ENCODE assay signal across 13 mouse cellular contexts in genomic region chr6:99282866-99283657, GRCm38 (mm10).
DNase-seq lines count a peak whose midpoint lies in the region; ATAC-seq and TF ChIP-seq lines count a peak whose summit lies in the region.
"Had no signal": no experiment of that assay in that cellular context is flagged by ENCODE, and none has a peak within 500 bp of the region (broad histone marks: within the 10 kb centered on the region; RNA-seq: fewer than 3 reads in every experiment).

No protein-coding gene starts in this region.

- TF ChIP-seq CTCF in gastrocnemius, adult 2 months (IDR thresholded peaks at IDR 0.05) = no peak

- 0 out of 2 replicates have a peak, but pooled peaks have one; percentile 19 for ATAC-seq in hindbrain, embryonic 11.5 days (ENCODE audit: low FRiP score)
- ATAC-seq in hindbrain, embryonic 12.5 days (ENCODE audit: low FRiP score) = no peak
- peak; percentile 52 for ATAC-seq in activated CD4-positive, CD25-positive, alpha-beta regulatory T cell, adult 4 months
- ATAC-seq in liver, embryonic 15.5 days (ENCODE audit: insufficient read depth) = peak; percentile 51; the same call in 1 of the 2 replicates
- ATAC-seq in intestine, embryonic 16.5 days = no peak

- H3K4me2 ChIP-seq in hindbrain, embryonic 11.5 days (replicated peaks; ENCODE audit: low read depth, low read length) = no peak overlapping the region
- H3K4me2 ChIP-seq in hindbrain, embryonic 12.5 days (replicated peaks) = no peak overlapping the region
- peak overlapping the region; percentile 18; the same call in 1 of the 2 replicates for H3K4me2 ChIP-seq in liver, embryonic 15.5 days
- H3K4me2 ChIP-seq in intestine, embryonic 16.5 days (ENCODE audit: low read depth, low read length) = no peak overlapping the region
- H3K4me2 ChIP-seq: heart, embryonic 13.5 days; neural tube, embryonic 13.5 days had no signal

- H3K9me3 ChIP-seq in hindbrain, embryonic 11.5 days (ENCODE audit: control insufficient read depth, low read length) = no peaks in the 10 kb centered on the region
- H3K9me3 ChIP-seq in hindbrain, embryonic 12.5 days (replicated peaks) = no peaks in the 10 kb centered on the region
- no peaks in the 10 kb centered on the region for H3K9me3 ChIP-seq in liver, embryonic 15.5 days (replicated peaks)
- H3K9me3 ChIP-seq in intestine, embryonic 16.5 days (ENCODE audit: control insufficient read depth, low read length) = no peaks in the 10 kb centered on the region
- H3K9me3 ChIP-seq: heart, embryonic 13.5 days; neural tube, embryonic 13.5 days had no signal

- no peaks in the 10 kb centered on the region for H3K27me3 ChIP-seq in hindbrain, embryonic 11.5 days (ENCODE audit: control insufficient read depth, insufficient read depth, low read length)
- no peaks in the 10 kb centered on the region for H3K27me3 ChIP-seq in hindbrain, embryonic 12.5 days
- H3K27me3 ChIP-seq in liver, embryonic 15.5 days = no peaks in the 10 kb centered on the region
- no peaks in the 10 kb centered on the region for H3K27me3 ChIP-seq in intestine, embryonic 16.5 days (replicated peaks; ENCODE audit: control insufficient read depth, insufficient read depth, low read length)
- H3K27me3 ChIP-seq: heart, embryonic 13.5 days; neural tube, embryonic 13.5 days had no signal

- WGBS in hindbrain, embryonic 11.5 days = 47% methylated on average over 15 of the region's 15 CpGs
- WGBS in hindbrain, embryonic 12.5 days = 45% methylated on average over 15 of the region's 15 CpGs
- 26% methylated on average over 15 of the region's 15 CpGs for WGBS in liver, embryonic 15.5 days (ENCODE audit: insufficient replicate concordance)
- WGBS in intestine, embryonic 16.5 days = 78% methylated on average over 15 of the region's 15 CpGs

- 0 out of 2 replicates have a peak, but pooled peaks cover 2% of the 10 kb centered on the region for H3K4me1 ChIP-seq in hindbrain, embryonic 11.5 days (replicated peaks; ENCODE audit: control insufficient read depth, insufficient read depth, low read length)
- H3K4me1 ChIP-seq in hindbrain, embryonic 12.5 days = peaks cover 6% of the 10 kb centered on the region; the same call in 1 of the 2 replicates
- peaks cover 12% of the 10 kb centered on the region for H3K4me1 ChIP-seq in liver, embryonic 15.5 days (replicated peaks)
- no peaks in the 10 kb centered on the region for H3K4me1 ChIP-seq in intestine, embryonic 16.5 days (ENCODE audit: control insufficient read depth, insufficient read depth, low read length)

- peak; percentile 15 for DNase-seq in hindbrain, embryonic 11.5 days (ENCODE audit: low spot score)
- peak; percentile 80 to 86 for DNase-seq in natural killer cell, adult 2 months (ENCODE audit: low spot score in 2 of 2)
- no peak for DNase-seq in adipocyte (ENCODE audit: low spot score)
- DNase-seq in gastrocnemius, adult 2 months = no peak
- DNase-seq: kidney, adult 9 months; right cerebral cortex, postnatal 14 days had no signal

- H3K27ac ChIP-seq in hindbrain, embryonic 11.5 days (ENCODE audit: low read depth, low read length) = no peak overlapping the region
- H3K27ac ChIP-seq in hindbrain, embryonic 12.5 days = no peak overlapping the region
- no peak overlapping the region for H3K27ac ChIP-seq in liver, embryonic 15.5 days (replicated peaks)
- H3K27ac ChIP-seq in gastrocnemius, adult 2 months = no peak overlapping the region
- H3K27ac ChIP-seq in intestine, embryonic 16.5 days (ENCODE audit: low read length) = no peak overlapping the region
- H3K27ac ChIP-seq: heart, embryonic 13.5 days; neural tube, embryonic 13.5 days had no signal

- no peak overlapping the region for H3K9ac ChIP-seq in hindbrain, embryonic 11.5 days (ENCODE audit: low read depth, low read length)
- H3K9ac ChIP-seq in hindbrain, embryonic 12.5 days = no peak overlapping the region
- H3K9ac ChIP-seq in liver, embryonic 15.5 days = no peak overlapping the region
- no peak overlapping the region for H3K9ac ChIP-seq in intestine, embryonic 16.5 days (ENCODE audit: low read depth, low read length)
- H3K9ac ChIP-seq: heart, embryonic 13.5 days; neural tube, embryonic 13.5 days had no signal

- H3K36me3 ChIP-seq in hindbrain, embryonic 11.5 days (ENCODE audit: control insufficient read depth, insufficient read depth, low read length) = no peaks in the 10 kb centered on the region
- H3K36me3 ChIP-seq in hindbrain, embryonic 12.5 days = no peaks in the 10 kb centered on the region
- no peaks in the 10 kb centered on the region for H3K36me3 ChIP-seq in liver, embryonic 15.5 days (replicated peaks)
- H3K36me3 ChIP-seq in intestine, embryonic 16.5 days (ENCODE audit: control insufficient read depth, insufficient read depth, low read length) = no peaks in the 10 kb centered on the region
- H3K36me3 ChIP-seq: heart, embryonic 13.5 days; neural tube, embryonic 13.5 days had no signal

- intact Hi-C loops in gastrocnemius, adult 2 months (cut with DNase I) = no loop called here

- no peak overlapping the region for H3K4me3 ChIP-seq in hindbrain, embryonic 11.5 days (ENCODE audit: low read depth, low read length)
- no peak overlapping the region for H3K4me3 ChIP-seq in hindbrain, embryonic 12.5 days
- H3K4me3 ChIP-seq in liver, embryonic 15.5 days (replicated peaks) = no peak overlapping the region
- no peak overlapping the region for H3K4me3 ChIP-seq in gastrocnemius, adult 2 months
- H3K4me3 ChIP-seq in intestine, embryonic 16.5 days (ENCODE audit: low read length) = no peak overlapping the region
- H3K4me3 ChIP-seq: erythroblast, embryonic 14.5 days; heart, embryonic 13.5 days; neural tube, embryonic 13.5 days had no signal

Comparison
In these comparisons a context has a peak if more than half of its experiments do, and no peak if none do; other contexts are left out.
1. ATAC-seq: peak in hindbrain, embryonic 11.5 days (single experiment), activated CD4-positive, CD25-positive, alpha-beta regulatory T cell, adult 4 months (single experiment) and liver, embryonic 15.5 days (single experiment); none in hindbrain, embryonic 12.5 days (single experiment) and intestine, embryonic 16.5 days (single experiment).
2. DNase-seq: peak in hindbrain, embryonic 11.5 days (single experiment) and natural killer cell, adult 2 months (2 of 2); none in adipocyte (single experiment) and gastrocnemius, adult 2 months (single experiment).